Mouse (Mus musculus): Measurements from ENCODE around the gene Cmah. TPM values are rescaled to one million over a fixed set of nuclear protein-coding genes. Genes with fewer than 3 reads are reported as not detected.

Gene Cmah
- polyA plus RNA-seq, 1 experiment, result 8.3 TPM

DNA sequence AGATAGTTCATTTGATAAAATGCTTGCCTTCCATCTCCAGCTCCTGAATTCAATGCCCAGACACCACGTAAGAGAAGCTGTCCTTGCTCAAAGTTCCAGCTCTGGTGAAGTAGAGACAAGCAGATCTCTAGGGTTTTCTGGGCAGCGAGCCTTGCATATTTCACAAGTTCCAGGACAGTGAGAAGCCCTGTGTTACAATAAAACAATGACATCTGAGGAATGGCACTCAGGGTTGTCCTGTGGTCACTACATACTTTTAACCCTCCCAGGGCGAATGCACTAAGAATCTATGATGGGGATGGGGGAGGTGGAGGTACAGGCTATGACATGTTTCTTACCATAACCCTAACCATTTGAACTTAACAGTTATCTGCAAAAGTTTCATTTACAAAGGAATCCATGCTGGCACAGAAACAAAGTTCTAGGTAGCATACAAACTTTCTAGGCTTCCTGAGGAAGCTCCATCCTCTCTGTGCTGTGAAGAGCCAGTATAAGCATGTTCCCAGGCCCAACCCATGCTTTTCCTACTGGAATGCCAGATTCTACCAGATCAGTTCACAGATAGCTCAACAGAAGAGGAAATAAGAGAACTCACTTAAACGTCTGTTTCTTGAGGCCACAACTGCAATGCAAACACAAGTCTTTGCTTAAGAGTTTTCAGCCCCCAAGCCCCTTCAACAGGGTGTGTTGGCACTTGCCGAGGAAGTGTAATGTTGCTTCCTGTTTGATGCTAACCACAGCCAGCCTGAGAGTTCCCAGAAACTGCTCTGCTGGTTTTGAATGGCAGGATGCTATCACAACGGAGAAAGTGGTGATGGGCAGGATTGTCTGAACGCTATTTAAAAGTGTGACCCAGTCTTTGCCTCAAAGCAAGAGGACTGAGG, 48.4 kb downstream of the Cmah start:
- DNase-seq, result peak; percentile 42
- Histone ChIP-seq H3K27me3 (replicated peaks; ENCODE audit: control insufficient read depth, insufficient read depth, low read length) (no peaks in the 10 kb centered on the region), H3K4me1 (ENCODE audit: control insufficient read depth, insufficient read depth, low read length) (no peaks in the 10 kb centered on the region), H3K27ac (ENCODE audit: insufficient read depth, low read depth, low read length) (peak overlapping the region; percentile 60), H3K4me3 (ENCODE audit: insufficient read depth, low read depth, low read length) (no peak overlapping the region), H3K36me3 (ENCODE audit: control insufficient read depth, insufficient read depth, low read length) (no peaks in the 10 kb centered on the region)
- TF ChIP-seq POLR2A (IDR thresholded peaks at IDR 0.05; ENCODE audit: low read depth, low read length) (no peak), CTCF (conservative IDR thresholded peaks at IDR 0.05; ENCODE audit: insufficient read depth, insufficient read length, low read depth, low read length) (no peak)
- 63% methylated on average over 7 of the region's 7 CpGs for WGBS

DNA sequence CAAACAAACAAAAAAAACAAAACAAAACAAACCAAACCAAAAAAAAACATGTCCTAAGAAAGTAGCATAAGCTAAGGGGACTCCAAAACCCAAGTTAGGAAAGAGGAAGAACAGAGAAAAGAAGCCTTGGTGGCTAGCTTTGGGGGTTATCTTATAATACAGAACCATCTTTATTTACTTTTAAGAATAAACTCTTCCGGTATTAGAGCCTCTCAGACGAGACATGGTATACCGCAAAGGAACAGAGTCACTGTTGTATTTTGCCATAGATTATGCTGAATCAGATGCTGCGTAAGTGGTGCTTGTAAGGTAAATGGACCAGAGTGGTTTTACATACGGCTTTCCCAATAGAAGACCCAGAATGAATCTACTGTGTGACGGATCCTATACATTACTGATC, 53.5 kb downstream of the Cmah start:
- Histone ChIP-seq H3K27ac (ENCODE audit: insufficient read depth, low read depth, low read length) (no peak overlapping the region), H3K4me1 (ENCODE audit: control insufficient read depth, insufficient read depth, low read length) (no peaks in the 10 kb centered on the region), H3K27me3 (replicated peaks; ENCODE audit: control insufficient read depth, insufficient read depth, low read length) (no peaks in the 10 kb centered on the region), H3K4me3 (ENCODE audit: insufficient read depth, low read depth, low read length) (no peak overlapping the region), H3K36me3 (ENCODE audit: control insufficient read depth, insufficient read depth, low read length) (no peaks in the 10 kb centered on the region)
- 91% methylated on average over 6 of the region's 6 CpGs for WGBS
- TF ChIP-seq CTCF (conservative IDR thresholded peaks at IDR 0.05; ENCODE audit: insufficient read depth, insufficient read length, low read depth, low read length), result no peak
- TF ChIP-seq POLR2A (IDR thresholded peaks at IDR 0.05; ENCODE audit: low read depth, low read length), result no peak
- DNase-seq, result no peak

DNA sequence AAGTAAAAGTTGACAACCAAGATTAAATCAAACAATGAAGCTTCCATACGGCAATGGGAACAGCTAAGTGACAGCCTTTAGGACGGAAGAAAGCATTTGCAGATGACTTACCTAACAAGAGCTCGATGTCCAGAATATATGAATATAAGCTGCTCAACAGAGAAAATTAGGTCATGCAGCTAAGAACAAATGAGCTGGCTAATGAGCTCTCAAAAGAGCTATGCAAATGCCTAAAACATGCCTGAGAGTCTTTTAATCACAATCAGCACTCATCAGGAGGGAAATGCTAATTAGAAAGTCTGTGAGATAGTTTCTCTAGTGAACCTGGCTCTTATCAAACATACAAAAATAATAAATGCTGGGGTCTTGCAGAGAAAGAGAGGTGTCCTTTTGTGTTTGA, 56.7 kb downstream of the Cmah start:
- H3K36me3 ChIP-seq (ENCODE audit: control insufficient read depth, insufficient read depth, low read length), result no peaks in the 10 kb centered on the region
- no peak overlapping the region for H3K4me3 ChIP-seq (ENCODE audit: insufficient read depth, low read depth, low read length)
- no peak overlapping the region for H3K27ac ChIP-seq (ENCODE audit: insufficient read depth, low read depth, low read length)
- TF ChIP-seq POLR2A (IDR thresholded peaks at IDR 0.05; ENCODE audit: low read depth, low read length), result no peak
- no peak for TF ChIP-seq CTCF (conservative IDR thresholded peaks at IDR 0.05; ENCODE audit: insufficient read depth, insufficient read length, low read depth, low read length)
- DNase-seq, result no peak
- WGBS, result 87% methylated on average over 3 of the region's 3 CpGs
- no peaks in the 10 kb centered on the region for H3K27me3 ChIP-seq (replicated peaks; ENCODE audit: control insufficient read depth, insufficient read depth, low read length)
- H3K4me1 ChIP-seq (ENCODE audit: control insufficient read depth, insufficient read depth, low read length), result no peaks in the 10 kb centered on the region

DNA sequence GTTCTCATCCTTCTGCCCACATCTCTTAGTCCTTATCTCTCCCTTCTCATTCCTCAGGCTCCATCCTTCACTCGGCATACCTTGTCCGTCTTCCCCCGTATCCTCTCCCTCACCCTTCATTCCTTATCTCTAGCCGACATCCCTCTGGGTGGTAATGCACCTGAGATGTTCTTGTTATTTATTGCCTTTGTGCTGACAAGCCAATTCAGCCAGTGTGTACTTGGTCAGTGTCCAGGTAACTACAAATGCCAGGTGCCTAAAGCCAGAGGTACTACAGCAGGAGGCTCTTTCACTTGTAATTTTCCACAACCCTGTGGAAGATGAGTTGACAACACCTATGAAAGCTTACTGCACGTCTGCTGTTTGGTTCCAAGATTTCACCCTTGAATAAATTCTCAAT, 64.7 kb downstream of the Cmah start:
- no peaks in the 10 kb centered on the region for H3K27me3 ChIP-seq (replicated peaks; ENCODE audit: control insufficient read depth, insufficient read depth, low read length)
- H3K4me3 ChIP-seq (ENCODE audit: insufficient read depth, low read depth, low read length), result no peak overlapping the region
- WGBS, result 85% methylated on average over 5 of the region's 5 CpGs
- TF ChIP-seq CTCF (conservative IDR thresholded peaks at IDR 0.05; ENCODE audit: insufficient read depth, insufficient read length, low read depth, low read length) (no peak), POLR2A (IDR thresholded peaks at IDR 0.05; ENCODE audit: low read depth, low read length) (no peak)
- H3K4me1 ChIP-seq (ENCODE audit: control insufficient read depth, insufficient read depth, low read length), result peaks cover 4% of the 10 kb centered on the region; the same call in 1 of the 2 replicates
- H3K36me3 ChIP-seq (ENCODE audit: control insufficient read depth, insufficient read depth, low read length), result no peaks in the 10 kb centered on the region
- no peak overlapping the region for H3K27ac ChIP-seq (ENCODE audit: insufficient read depth, low read depth, low read length)
- no peak for DNase-seq

DNA sequence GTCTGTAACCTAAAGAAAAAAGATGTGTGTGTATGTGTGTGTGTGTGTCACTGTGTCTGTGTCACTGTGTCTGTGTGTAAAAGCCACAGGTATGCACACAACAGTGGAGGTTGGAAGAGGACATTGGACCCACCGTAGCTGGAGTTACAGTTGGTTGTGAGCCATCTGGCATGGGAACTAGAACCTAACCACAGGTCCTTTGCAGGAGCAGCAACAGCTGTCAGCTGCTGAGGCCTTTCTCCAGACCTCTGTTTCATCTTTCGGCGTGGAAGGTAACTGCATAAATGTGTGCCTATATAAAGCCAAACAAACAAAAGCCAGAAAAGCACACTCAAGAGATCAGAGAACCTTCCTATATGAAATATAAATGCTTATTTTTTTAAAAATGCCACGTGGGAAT, 65.5 kb downstream of the Cmah start:
- Histone ChIP-seq H3K36me3 (ENCODE audit: control insufficient read depth, insufficient read depth, low read length) (no peaks in the 10 kb centered on the region), H3K27me3 (replicated peaks; ENCODE audit: control insufficient read depth, insufficient read depth, low read length) (no peaks in the 10 kb centered on the region), H3K27ac (ENCODE audit: insufficient read depth, low read depth, low read length) (no peak overlapping the region), H3K4me1 (ENCODE audit: control insufficient read depth, insufficient read depth, low read length) (peaks cover 4% of the 10 kb centered on the region; the same call in 1 of the 2 replicates), H3K4me3 (ENCODE audit: insufficient read depth, low read depth, low read length) (no peak overlapping the region)
- DNase-seq, result peak; percentile 43
- TF ChIP-seq POLR2A (IDR thresholded peaks at IDR 0.05; ENCODE audit: low read depth, low read length), result no peak
- no peak for TF ChIP-seq CTCF (conservative IDR thresholded peaks at IDR 0.05; ENCODE audit: insufficient read depth, insufficient read length, low read depth, low read length)
- WGBS, result 61% methylated on average over 4 of the region's 4 CpGs

DNA sequence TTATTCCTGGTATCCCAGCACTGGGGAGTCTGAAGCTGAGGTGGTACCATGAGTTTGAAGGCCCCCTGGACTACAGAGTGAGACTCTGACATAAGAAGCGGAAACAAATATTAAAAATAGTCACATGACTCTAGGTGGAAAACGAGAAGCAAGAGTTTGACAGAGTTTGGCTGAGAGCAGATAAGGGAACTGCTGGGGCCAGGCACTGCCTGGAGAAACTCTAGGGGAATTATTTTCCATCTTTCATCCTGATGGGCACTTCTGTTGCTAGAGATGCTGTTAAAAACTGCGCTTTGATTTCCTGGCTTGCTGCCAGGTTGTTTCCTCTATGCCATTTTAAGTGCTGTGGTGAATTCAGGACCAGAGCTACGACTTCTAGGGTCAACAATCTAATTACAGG, 65.9 kb downstream of the Cmah start:
- H3K27me3 ChIP-seq (replicated peaks; ENCODE audit: control insufficient read depth, insufficient read depth, low read length), result no peaks in the 10 kb centered on the region
- TF ChIP-seq POLR2A (IDR thresholded peaks at IDR 0.05; ENCODE audit: low read depth, low read length) (no peak), CTCF (conservative IDR thresholded peaks at IDR 0.05; ENCODE audit: insufficient read depth, insufficient read length, low read depth, low read length) (no peak)
- H3K4me1 ChIP-seq (ENCODE audit: control insufficient read depth, insufficient read depth, low read length), result peaks cover 4% of the 10 kb centered on the region; the same call in 1 of the 2 replicates
- peak; percentile 65 for DNase-seq
- H3K27ac ChIP-seq (ENCODE audit: insufficient read depth, low read depth, low read length), result no peak overlapping the region
- no peaks in the 10 kb centered on the region for H3K36me3 ChIP-seq (ENCODE audit: control insufficient read depth, insufficient read depth, low read length)
- 32% methylated on average over 4 of the region's 4 CpGs for WGBS
- no peak overlapping the region for H3K4me3 ChIP-seq (ENCODE audit: insufficient read depth, low read depth, low read length)

DNA sequence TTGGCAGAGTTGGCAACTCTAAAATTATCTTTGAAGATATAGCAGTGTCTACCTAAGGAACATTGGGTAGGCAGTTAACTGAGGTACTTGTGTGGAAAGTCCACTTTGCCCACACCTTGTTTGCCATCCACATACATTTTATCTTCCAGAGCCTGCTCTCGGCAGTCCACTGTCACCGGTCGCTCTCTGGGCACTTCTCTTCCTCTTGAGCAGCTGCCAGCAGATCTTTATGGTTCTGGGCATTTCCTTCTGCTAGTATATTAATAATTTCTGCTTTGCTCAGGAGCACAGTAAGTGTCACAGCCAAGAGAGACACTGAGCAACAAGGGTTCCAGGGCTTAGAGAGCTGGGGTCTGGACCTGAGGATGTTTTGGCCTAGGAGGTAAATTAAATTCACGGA, 68.6 kb downstream of the Cmah start:
- H3K27me3 ChIP-seq (replicated peaks; ENCODE audit: control insufficient read depth, insufficient read depth, low read length), result no peaks in the 10 kb centered on the region
- DNase-seq, result no peak
- TF ChIP-seq POLR2A (IDR thresholded peaks at IDR 0.05; ENCODE audit: low read depth, low read length) (no peak), CTCF (conservative IDR thresholded peaks at IDR 0.05; ENCODE audit: insufficient read depth, insufficient read length, low read depth, low read length) (no peak)
- no peak overlapping the region for H3K4me3 ChIP-seq (ENCODE audit: insufficient read depth, low read depth, low read length)
- WGBS, result 72% methylated on average over 4 of the region's 4 CpGs
- H3K36me3 ChIP-seq (ENCODE audit: control insufficient read depth, insufficient read depth, low read length), result no peaks in the 10 kb centered on the region
- no peak overlapping the region for H3K27ac ChIP-seq (ENCODE audit: insufficient read depth, low read depth, low read length)
- H3K4me1 ChIP-seq (ENCODE audit: control insufficient read depth, insufficient read depth, low read length), result peaks cover 4% of the 10 kb centered on the region; the same call in 1 of the 2 replicates

All from kidney, adult 2 months (tissue).